Mouse (Mus musculus) left cerebral cortex, adult 2 months (tissue): ENCODE data around the gene Hist2h2ac. TPM values are rescaled to one million over a fixed set of nuclear protein-coding genes. Genes with fewer than 3 reads are reported as not detected.

Source experiments
- DNase-seq, 2 experiments: peaks; one replicate each; pipeline ENCODE4 v3.0.0; 2021 to 2022; ENCODE audit warnings: low spot score in 2 of 2, mixed read lengths in 1 of 2; ENCODE audit errors: extremely low spot score in 1 of 2
- H3K27ac ChIP-seq: fragments of 200-600 bp; 2 replicates; pipeline ENCODE4 v1.8.1; 2022
- H3K4me3 ChIP-seq: fragments of 200-600 bp; 2 replicates; pipeline ENCODE4 v1.8.1; 2022
- CTCF ChIP-seq: fragments of 200-600 bp; IDR thresholded peaks from 2 replicates; pipeline ENCODE4 v1.8.1; 2022; ENCODE audit warnings: antibody characterized with exemption, mild to moderate bottlenecking, moderate library complexity
- intact Hi-C: fragments of 180-260 bp; cut with DNase I; formaldehyde crosslinking; loops from one replicate; pipeline ENCODE4 v1.15.1; 2025
- microRNA-seq, 2 experiments: library from miRNA; unstranded; fragments of <30 nt; microRNA quantifications; one replicate each; pipeline ENCODE4 v1.2.0; 2021
- total RNA-seq, 2 experiments: library from RNA; stranded (reverse); gene quantifications; 2 replicates each; pipeline ENCODE4 v1.2.3; 2021

Hist2h2ac gene
- total RNA-seq, 2 experiments from 2014 or later: 20.6 to 30.5 TPM

DNA sequence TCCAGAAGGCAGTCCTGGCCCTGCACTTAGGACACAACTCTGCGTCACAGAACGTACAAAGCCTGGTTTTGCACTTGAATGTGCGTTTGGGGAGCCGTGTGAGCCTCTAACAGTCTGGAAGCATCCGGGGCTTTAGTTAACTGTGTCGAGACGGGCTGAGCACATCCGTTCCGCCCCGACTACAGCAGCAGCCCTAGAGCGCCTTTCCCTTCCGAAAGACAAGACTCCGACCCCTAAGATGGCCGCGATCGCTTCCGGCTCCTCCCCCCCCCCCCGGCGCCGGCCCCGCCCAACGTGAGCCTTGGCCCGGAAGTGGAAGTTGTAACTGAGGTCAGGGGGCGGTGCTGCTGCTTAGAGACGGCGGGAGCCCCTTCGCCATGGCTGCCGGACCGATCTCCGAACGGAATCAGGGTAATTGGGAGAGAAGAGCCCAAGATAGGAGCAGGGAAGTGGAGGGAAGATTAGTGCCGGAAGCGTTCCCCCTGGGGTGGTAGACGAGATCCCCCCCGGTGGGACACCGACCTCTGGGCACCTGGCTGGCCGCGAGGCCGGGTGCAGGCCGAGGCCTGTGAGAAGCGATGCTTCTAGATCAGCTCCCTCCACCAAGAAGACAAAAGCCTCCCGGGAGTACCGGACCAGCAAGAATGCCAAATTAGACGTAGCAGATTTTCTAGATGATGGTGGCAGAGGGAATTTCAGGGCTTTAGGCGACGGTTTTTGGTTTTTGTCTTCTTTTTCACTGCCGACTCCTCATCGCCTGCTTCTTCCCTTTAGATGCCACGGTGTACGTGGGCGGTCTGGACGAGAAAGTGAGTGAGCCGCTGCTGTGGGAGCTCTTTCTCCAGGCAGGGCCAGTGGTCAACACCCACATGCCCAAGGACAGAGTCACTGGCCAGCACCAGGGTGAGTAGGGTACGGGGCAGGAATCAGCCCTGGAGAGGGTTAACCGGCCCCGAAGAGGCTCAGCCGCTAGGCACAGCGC lies 48.2 kb downstream of the Hist2h2ac start, which contains the start of gene Sf3b4:
Gene Sf3b4 (plus strand): TSS at position 136 of the 982 bp plus-strand sequence.
- Histone ChIP-seq H3K4me3 (peak within 1 kb of the TSS; percentile 90), H3K27ac (peak within 1 kb of the TSS; percentile 99)
- peak; percentile 75 to 83 for DNase-seq
- TF ChIP-seq CTCF: no peak
- intact Hi-C loops: no loop called here

DNA sequence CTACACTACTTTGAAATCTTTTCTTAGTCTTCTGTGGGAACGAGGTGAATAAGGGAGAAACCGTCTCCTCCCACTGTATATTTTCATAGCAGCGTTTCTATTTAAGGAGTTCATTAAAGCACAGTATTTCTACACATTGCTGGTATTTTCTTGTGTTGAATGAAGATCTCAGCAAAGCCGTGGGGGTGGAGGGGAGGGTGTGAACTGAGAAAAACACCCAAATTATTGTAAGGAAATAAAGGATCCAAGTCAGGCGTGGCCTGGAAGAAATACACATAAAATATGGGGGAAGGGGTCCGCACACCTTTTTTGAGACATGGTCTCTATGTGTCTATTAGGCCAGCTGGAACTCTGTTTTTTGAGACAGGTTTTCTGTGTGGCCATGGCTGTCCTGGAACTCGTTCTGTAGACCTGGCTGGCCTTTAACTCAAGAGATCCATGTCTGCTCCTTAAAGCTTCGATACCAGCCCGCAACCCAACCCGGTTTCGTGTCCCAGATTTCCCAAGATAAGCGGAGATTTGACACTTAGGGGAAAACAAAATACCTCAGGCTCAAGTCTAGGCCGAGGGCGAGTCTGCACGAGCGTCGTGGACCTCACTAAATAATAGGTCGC lies 49.0 kb downstream of the Hist2h2ac start:
- peak overlapping the region; percentile 99 for H3K27ac ChIP-seq
- peak overlapping the region; percentile 90 for H3K4me3 ChIP-seq
- intact Hi-C loops: no loop called here
- DNase-seq: no peak
- TF ChIP-seq CTCF: no peak

DNA sequence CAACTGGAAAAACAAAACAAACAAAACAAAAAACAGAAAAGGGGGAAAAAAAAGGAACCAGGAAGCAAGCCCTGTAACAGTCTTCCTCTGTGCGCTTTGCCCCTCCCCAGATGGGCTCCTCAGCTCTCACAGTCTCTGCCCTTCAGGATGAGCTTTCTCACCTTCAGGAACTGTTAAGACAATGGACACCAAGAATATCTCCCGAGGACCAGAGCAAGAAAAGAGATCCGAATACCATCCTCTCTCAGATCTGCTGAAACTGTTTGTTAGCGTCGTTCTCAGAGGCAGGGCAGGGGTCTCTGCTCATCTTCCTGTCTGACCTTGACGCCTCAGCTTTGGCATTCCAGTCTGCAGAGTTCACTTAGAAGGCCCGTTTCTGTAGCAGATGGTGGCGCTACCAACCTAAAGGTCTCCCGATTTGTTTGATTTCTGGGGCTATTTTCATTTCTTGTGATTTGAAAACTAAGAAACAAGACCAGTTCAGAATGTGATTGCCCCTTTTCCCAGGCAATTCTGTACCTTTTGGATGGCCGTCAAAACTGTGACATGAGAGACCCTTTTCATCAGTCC lies 49.6 kb downstream of the Hist2h2ac start:
- peak overlapping the region; percentile 99 for H3K27ac ChIP-seq
- H3K4me3 ChIP-seq: peak overlapping the region; percentile 90
- TF ChIP-seq CTCF: no peak
- no peak for DNase-seq
- intact Hi-C loops: no loop called here

Small RNA genes lying within 50 kb of the gene (microRNA-seq; reads per million reads assigned to microRNA genes)
- gene Gm44492 (0 reads per million in 2 experiments), gene Gm47311 (0 reads per million in 2 experiments), gene Gm47313 (0 reads per million in 2 experiments)

Other genes starting within 250 kb of the Hist2h2ac start
- 10 to 100 TPM; 73.5 to 86.9 TPM for gene Plekho1, start 224.9 kb downstream of the Hist2h2ac start, total RNA-seq
- 10 to 100 TPM; 38.3 to 45.9 TPM for gene Vps45, start 162.4 kb downstream of the Hist2h2ac start, total RNA-seq
- 10 to 100 TPM; 33.3 to 33.4 TPM for gene Otud7b, start 116.4 kb downstream of the Hist2h2ac start, total RNA-seq
- gene Mtmr11, start 58.9 kb downstream of the Hist2h2ac start, total RNA-seq: 1 to 10 TPM; 7.3 to 8.1 TPM
- 10 to 100 TPM; 44.0 to 45.5 TPM for gene Sf3b4, start 48.5 kb downstream of the Hist2h2ac start, total RNA-seq
- gene Sv2a, start 39.7 kb downstream of the Hist2h2ac start, total RNA-seq: 100 to 1,000 TPM; 408 TPM
- 10 to 100 TPM; 14.8 to 15.1 TPM for gene Bola1, start 1.2 kb downstream of the Hist2h2ac start, total RNA-seq
- gene Hist2h2ab, start 1.0 kb downstream of the Hist2h2ac start, total RNA-seq: 10 to 100 TPM; 10.4 to 10.8 TPM
- gene Hist2h2be, start 239 bp upstream of the Hist2h2ac start, total RNA-seq: 1 to 10 TPM; 5.4 to 5.6 TPM
- 1 to 10 TPM; 5.7 to 6.8 TPM for gene Hist2h3c2, start 18.2 kb upstream of the Hist2h2ac start, total RNA-seq
- gene Hist2h2aa2, start 19.4 kb upstream of the Hist2h2ac start, total RNA-seq: 100 to 1,000 TPM; 156 to 184 TPM
- gene Hist2h2aa1, start 24.6 kb upstream of the Hist2h2ac start, total RNA-seq: 10 to 100 TPM in 1 of 2 experiments, not detected in 1; 19.2 TPM
- gene Hist2h3c1, start 25.8 kb upstream of the Hist2h2ac start, total RNA-seq: not detected
- gene Hist2h4, start 42.4 kb upstream of the Hist2h2ac start, total RNA-seq: 10 to 100 TPM; 26.8 to 31.9 TPM
- 10 to 100 TPM; 32.7 to 45.5 TPM for gene Hist2h3b, start 47.8 kb upstream of the Hist2h2ac start, total RNA-seq
- gene Hist2h2bb, start 48.9 kb upstream of the Hist2h2ac start, total RNA-seq: 100 to 1,000 TPM; 136 to 154 TPM
- 1 to 10 TPM; 2.0 to 2.7 TPM for gene Fcgr1, start 73.1 kb upstream of the Hist2h2ac start, total RNA-seq
- gene BC107364, start 231.4 kb upstream of the Hist2h2ac start, total RNA-seq: not detected